17 mouse cellular contexts compared by ENCODE assay signal in the genomic region with DNA sequence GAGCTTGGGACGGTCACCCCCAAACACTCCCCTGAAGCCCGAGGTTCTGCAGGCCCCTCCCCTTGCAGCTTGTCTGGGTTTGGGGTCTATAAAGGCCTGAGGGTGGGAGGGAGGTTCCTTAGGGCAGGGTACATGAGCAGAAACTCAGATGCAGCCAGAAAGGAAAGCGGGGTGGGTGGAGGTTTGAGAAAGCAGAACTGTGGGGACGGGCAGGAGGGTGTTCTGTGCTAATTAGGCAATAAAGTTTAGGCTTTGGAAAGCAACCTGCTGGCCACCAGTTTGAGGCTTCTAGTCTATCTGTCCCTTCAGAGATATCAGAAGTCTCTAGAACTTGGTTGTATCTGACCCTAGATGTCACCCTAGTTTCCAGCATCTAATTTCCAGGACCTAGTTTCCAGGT. TPM values are rescaled to one million over a fixed set of nuclear protein-coding genes. Genes with fewer than 3 reads are reported as not detected.
"Had no signal": no experiment of that assay in that cellular context is flagged by ENCODE, and none has a peak within 500 bp of the region (broad histone marks: within the 10 kb centered on the region; RNA-seq: fewer than 3 reads in every experiment).

No protein-coding gene starts in this region.

- DNase-seq: gastrocnemius, postnatal 25 days; heart, adult 11 months; heart, adult 2 months; heart, postnatal 14 days; heart, postnatal 36 days; kidney, adult 18-20 months; kidney, adult 8-10 months; kidney, postnatal 10 days; kidney, postnatal 25 days; kidney, postnatal 4 days; liver; liver, embryonic 13.5 days had no signal

- ATAC-seq: hindbrain, embryonic 16.5 days; inflammation-experienced regulatory T-cells, adult 6 months; intestine, embryonic 15.5 days; intestine, postnatal 0 days had no signal

RNA-seq across cellular contexts. Expression of a gene that starts 26.7 kb away (rescaled TPM):
- total RNA-seq: gastrocnemius, adult 8-10 months; heart, adult 2 months; heart, postnatal 14 days; heart, postnatal 36 days had no signal
